Mouse (Mus musculus): ENCODE results near the gene Eipr1.
A peak's percentile ranks its signal among the peaks of the same experiment; 100 is the strongest.
"Not testable (repeated sequence)": the region's sequence is repeated elsewhere in the genome, so short reads cannot be mapped to it uniquely, and the experiment has no call there.

The Eipr1 gene

GRCm38 (mm10) chr12:28751508-28752263 lies at the start of gene Eipr1:
Gene Eipr1, plus strand, starts transcription at chr12:28751803.
- DNase-seq = peak; percentile 78 to 87

DNA sequence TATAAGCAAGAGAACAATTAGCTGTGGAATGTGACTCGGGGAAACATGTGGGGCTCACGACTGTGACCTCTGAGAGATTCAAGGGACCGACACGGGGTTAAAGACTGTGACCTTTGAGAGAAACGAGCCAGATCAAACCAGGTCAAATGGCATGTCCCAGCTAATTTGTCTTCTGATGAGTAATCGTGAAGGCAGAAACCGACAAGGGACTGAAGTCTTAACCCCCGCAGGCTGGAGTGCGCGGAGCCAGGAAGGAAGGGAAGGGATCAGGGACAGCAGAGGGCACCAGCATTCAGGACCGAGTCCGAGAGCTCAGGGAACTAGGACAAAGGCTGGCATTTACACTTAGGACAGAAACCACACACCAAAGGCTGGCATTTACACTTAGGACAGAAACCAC lies 47.2 kb upstream of the Eipr1 start:
- DNase-seq = no peak

GRCm38 (mm10) chr12:28705204-28705603 lies 46.4 kb upstream of the Eipr1 start:
- DNase-seq = no peak

DNA sequence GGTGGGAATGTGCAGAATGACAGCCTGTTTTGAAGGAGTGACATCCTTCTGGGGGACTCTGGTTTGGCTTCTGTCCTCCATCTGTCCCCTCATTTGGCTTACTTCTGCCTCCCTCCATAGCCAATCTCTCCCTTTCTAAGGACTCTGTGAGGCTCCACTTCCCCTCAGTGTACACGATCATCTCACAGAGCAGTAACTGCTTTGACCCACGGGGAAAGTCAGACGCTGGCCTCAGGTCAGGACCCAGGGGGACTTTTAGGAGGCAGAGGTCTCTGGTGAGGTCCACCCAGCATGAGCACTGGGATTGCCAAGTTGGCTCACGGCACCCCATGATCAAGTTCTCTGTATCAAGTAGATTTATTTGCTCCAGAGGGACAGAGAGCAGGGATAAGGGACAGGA lies 43.4 kb upstream of the Eipr1 start:
- DNase-seq = no peak

DNA sequence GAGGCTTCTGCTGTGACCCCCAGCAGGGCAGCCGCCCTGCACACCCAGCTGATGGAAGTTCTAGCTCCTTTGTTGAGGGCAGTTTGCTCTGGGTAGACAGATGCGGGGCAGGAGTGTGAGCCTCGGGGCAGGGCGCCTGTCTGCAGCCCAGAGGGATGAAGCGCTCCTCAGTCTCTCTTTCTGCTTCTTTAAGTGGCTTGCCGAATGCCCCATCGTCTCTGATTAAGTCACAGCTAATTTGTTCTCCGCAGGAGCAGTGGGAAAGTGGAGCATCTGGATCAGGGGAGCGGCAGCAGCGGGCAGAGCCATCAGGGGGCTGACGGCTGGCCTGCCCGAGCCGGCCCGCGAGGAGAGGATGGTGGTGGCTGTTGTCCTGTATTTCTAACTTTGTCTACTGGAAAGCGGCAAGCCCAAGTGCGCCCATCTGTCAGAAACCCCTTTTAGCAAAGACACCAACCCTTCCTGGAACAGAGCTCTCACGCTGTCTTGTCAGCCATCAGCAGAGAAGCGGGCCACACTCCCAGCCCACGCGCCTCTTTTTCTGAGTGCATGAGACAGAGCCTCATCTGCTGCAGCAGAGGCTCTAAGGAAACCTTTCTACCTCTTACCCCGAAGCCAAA lies 40.9 kb upstream of the Eipr1 start:
- DNase-seq = no peak

DNA sequence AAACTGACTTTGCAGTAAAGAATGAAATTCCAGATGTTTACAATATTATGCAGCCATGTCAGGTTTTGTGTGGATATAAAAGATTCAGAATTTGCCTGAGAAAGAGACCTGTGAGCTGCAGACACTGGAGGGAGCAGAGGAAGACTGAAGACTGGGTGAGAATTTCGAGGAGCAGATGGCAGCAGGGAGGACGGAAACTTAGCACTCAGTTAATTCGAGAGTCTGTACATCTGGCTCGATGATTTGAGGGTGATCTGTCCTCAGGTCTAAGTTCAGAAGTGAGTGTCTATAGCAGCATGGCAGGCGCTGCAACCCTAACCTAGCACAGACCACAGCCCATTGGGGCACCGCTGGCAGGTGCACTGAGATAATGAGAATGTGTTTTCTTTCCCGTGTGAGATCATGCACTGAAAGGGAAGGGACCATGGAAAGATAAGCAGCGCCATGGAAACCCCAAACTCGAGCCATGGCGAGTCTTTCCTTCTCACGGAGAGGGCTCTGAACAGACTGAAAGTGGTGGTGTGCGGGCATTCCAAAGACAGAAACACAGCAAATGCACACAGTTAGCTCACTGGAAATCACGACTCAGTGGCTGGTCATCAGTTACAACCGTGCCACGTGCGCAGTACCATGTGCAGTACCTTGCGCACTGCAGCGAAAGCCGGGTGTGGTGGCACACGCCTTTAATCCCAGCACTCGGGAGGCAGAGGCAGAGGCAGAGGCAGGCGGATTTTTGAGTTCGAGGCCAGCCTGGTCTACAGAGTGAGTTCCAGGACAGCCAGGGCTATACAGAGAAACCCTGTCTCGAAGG lies 36.6 kb upstream of the Eipr1 start:
- no peak for DNase-seq

- DNase-seq = no peak
These were observed 34.5 kb upstream of the Eipr1 start for GRCm38 (mm10) chr12:28717066-28717465.

DNA sequence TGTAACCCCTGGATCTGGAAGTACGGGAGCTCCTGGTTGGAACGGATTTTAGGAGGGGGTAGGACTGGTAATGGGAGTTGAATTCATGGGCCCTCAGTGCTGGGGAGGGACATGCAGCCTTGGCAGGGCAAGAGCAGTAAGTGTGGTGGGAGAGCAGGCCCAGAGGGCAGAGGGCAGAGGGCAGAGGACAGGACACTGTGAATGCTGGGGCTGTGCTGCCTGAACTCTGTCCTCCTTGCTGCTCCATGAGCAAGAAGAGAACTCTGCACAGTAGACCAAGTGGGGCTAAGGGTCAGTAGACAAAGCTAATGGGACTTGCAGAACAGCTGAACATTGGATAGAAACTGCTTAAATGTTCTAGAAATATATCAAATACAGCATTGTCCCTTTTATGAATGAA lies 33.5 kb upstream of the Eipr1 start:
- DNase-seq = no peak

DNA sequence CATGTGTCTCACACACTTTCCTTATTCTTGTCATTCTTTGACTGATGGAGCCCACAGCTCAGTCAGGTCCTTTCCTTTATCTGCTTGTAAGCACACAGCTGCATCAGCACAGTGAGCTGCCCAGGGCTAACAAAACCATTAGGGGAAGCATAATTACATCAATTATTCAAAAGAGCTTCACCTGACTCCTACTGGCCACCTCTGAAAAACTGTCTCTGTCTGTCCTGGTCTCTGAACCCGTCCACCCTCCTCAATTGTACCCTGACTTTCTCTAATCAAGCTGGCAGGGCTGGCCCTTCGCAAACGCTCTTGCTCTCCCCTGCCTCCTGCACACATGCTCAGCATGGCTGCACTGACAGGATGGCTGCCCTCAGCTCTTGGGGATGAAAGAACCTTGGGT lies 27.2 kb upstream of the Eipr1 start:
- no peak for DNase-seq

DNA sequence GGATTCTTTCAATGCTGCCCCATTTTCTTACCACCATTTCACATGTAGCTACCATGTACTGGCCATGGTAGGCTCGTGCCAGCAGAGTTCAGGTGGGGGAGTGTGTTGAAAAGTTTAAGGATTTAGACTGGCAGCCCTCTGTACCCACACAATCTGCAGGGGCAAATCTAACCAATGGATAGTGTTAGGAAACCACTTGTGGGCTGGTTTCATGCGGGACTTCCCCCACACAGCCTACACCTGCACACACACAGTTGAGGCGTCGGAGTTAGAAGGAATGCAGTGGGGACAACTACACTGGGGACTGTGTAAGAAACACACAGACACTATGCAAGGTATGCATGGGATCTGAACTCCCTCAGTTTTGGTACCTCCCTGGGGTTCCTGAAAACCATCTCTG lies 25.4 kb upstream of the Eipr1 start:
- DNase-seq = no peak

DNA sequence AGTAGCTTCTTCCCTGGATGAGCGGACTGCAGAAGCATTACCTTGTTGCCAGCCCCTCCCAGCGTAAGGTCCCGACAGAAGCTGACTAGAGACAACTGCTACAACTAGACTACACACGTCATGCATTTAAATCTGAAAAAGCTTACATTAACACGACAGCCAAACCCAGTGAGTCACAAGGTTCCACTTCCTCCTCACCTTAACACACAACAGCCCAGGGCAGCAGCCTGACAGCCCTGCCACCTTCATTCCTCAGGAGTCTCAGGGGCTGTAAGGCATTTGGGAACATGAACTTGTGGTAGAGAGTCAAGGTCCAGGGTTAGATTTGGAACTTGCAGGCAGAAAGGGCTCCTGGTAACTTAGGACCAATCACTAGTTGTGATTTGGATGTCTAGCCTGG lies 24.5 kb upstream of the Eipr1 start:
- DNase-seq = no peak

GRCm38 (mm10) chr12:28732631-28733030 lies 19.0 kb upstream of the Eipr1 start:
- DNase-seq = no peak

- not testable (repeated sequence) for DNase-seq
These were observed 17.9 kb upstream of the Eipr1 start for GRCm38 (mm10) chr12:28733520-28734245.

- no peak for DNase-seq
These were observed 17.3 kb upstream of the Eipr1 start for GRCm38 (mm10) chr12:28734271-28734670.

GRCm38 (mm10) chr12:28735293-28735692 lies 16.3 kb upstream of the Eipr1 start:
- DNase-seq = no peak

GRCm38 (mm10) chr12:28743328-28743727 lies 8.3 kb upstream of the Eipr1 start:
- no peak for DNase-seq

DNA sequence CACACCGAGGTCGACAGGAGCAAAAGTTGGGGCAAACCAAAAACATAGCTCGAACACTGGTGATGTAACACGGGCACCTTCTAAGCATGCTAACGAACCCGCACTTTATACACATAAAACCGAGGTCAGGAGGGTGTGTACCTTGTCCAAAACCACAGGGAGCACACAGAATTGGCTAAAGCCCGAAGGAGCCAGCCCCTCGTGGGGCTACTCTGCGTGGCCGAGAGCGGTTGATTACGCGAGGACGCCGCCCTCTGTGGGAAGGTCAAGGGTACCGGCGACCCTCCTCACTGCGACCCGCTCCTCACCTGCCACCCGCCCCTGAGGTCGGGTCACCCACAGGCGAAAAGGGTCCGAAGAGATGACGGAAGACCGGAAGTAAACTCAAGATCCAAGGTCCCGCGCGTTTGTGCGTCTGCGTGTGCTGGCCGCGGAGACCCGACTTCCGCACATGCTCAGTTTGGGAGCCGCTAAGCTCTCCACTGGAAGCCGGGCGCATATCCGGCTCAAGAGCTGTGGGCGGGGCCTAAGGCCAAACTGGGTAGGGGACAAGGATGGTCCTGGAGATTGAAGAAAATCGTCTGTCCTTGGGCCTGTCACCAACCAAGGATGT lies 1.5 kb upstream of the Eipr1 start, which contains the start of gene Trappc12:
Gene Trappc12, minus strand, starts transcription at position 452 of the 613 bp plus-strand sequence.
- DNase-seq = peak; percentile 79 to 85

- no peak for DNase-seq
These were observed 727 bp upstream of the Eipr1 start for GRCm38 (mm10) chr12:28750876-28751275.

GRCm38 (mm10) chr12:28756019-28756418 lies 4.4 kb downstream of the Eipr1 start:
- no peak for DNase-seq

DNA sequence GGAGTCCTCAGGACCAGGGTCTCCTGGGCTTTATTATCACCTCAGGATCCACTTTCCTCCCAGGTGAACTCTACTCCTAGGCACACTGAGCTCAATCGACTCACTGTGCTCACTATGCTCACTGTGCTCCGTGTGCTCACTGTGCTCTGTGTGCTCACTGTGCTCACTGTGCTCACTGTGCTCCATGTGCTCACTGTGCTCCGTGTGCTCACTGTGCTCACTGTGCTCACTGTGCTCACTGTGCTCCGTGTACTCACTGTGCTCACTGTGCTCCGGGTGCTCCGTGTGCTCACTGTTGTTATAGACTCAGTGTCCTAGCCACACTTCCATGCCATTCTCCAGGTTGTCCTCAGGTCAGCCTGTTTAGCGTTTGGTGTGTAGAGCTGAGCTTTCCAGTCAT lies 18.4 kb downstream of the Eipr1 start:
- no peak for DNase-seq

DNA sequence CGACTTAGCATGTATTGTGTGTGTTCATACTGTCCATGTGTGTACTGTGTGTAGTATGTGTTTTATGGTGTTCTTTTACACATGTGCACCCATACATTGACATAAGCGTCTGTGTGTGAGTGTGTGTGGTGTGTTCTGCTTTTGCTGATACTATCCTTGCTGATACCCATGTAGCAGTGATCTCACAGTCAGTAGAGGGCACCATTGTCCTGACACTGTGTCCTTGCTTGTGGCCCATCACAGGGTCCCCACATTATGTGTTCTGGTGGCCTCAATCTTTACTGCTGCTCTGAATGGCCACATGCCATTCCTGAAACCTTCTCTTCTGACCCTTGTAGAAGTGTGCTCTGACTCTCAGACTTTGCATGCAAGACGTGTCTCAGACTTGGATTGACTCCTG lies 22.2 kb downstream of the Eipr1 start:
- DNase-seq = no peak

DNA sequence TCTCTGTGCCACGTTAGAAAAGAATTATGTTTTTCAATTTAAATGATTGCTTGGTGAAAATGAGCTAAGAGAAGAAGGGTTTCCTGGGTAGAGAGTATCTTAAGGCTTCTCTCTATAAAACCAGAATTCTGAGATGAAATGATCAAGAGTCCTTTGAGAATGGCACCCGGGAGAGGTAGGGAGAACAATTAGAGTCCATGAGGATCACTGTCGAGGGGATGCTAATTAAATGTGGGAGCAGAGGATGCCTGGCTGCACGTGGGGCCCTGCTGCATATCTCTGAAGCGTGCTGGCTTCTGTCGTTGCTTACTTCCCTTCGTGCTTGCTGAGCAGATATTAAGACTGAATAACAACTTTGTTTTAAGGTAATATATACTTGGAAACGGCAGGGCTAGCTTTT lies 23.5 kb downstream of the Eipr1 start:
- DNase-seq = no peak

GRCm38 (mm10) chr12:28775627-28776026 lies 24.0 kb downstream of the Eipr1 start:
- no peak for DNase-seq

All from thymus, adult 18-20 months (tissue).